Mouse (Mus musculus) myocyte (in vitro differentiated cells): ENCODE results near the gene Gm37240. TPM values are rescaled to one million over a fixed set of nuclear protein-coding genes. Genes with fewer than 3 reads are reported as not detected.

ENCODE experiments used
- H3K27me3 ChIP-seq: one replicate; pipeline ENCODE4 v1.6.1; 2011; ENCODE audit not compliant: control insufficient read depth, insufficient read depth, insufficient read length
- H3K36me3 ChIP-seq: one replicate; pipeline ENCODE4 v1.6.1; 2011; ENCODE audit not compliant: control insufficient read depth, insufficient read depth
- H3K4me2 ChIP-seq: one replicate; pipeline ENCODE4 v1.6.1; 2011; ENCODE audit warnings: low read depth, control low read depth
- H3K4me3 ChIP-seq: one replicate; pipeline ENCODE4 v1.5.1; 2011; ENCODE audit warnings: mild to moderate bottlenecking, control low read depth, moderate library complexity
- H3K79me2 ChIP-seq: one replicate; pipeline ENCODE4 v1.6.1; 2011; ENCODE audit not compliant: control insufficient read depth, insufficient read depth
- H3ac ChIP-seq: one replicate; pipeline ENCODE4 v1.6.1; 2011; ENCODE audit not compliant: control insufficient read depth, insufficient read length
- CEBPB ChIP-seq: IDR thresholded peaks from 2 replicates; pipeline ENCODE4 v1.6.1; 2011; ENCODE audit warnings: mild to moderate bottlenecking, moderate library complexity; ENCODE audit not compliant: poor library complexity, insufficient read depth, severe bottlenecking
- E2F4 ChIP-seq: IDR thresholded peaks from one replicate; pipeline ENCODE4 v1.6.1; 2011; ENCODE audit warnings: mild to moderate bottlenecking, control low read depth, moderate library complexity; ENCODE audit not compliant: insufficient read depth
- MAX ChIP-seq: IDR thresholded peaks from one replicate; pipeline ENCODE4 v1.6.1; 2011; ENCODE audit warnings: low read depth, mild to moderate bottlenecking, control low read depth
- MYOD1 ChIP-seq, 3 experiments: IDR thresholded peaks; one replicate each; pipeline ENCODE4 v1.6.1; 2011; ENCODE audit warnings: control low read depth in 2 of 3, low read depth in 2 of 3, mild to moderate bottlenecking in 2 of 3, moderate library complexity in 1 of 3; ENCODE audit not compliant: insufficient read length in 2 of 3, control insufficient read depth in 1 of 3
- MYOG ChIP-seq, 3 experiments: IDR thresholded peaks; one replicate each; pipeline ENCODE4 v1.6.1; 2011; ENCODE audit warnings: control low read depth in 2 of 3, low read depth in 2 of 3, mild to moderate bottlenecking in 2 of 3; ENCODE audit not compliant: insufficient read length in 2 of 3, control insufficient read depth in 1 of 3, insufficient read depth in 1 of 3
- POLR2A ChIP-seq: IDR thresholded peaks from one replicate; pipeline ENCODE4 v1.6.1; 2011; ENCODE audit warnings: low read depth, mild to moderate bottlenecking, control low read depth, moderate library complexity; ENCODE audit not compliant: insufficient read length
- POLR2AphosphoS2 ChIP-seq: IDR thresholded peaks from one replicate; pipeline ENCODE4 v1.6.1; 2011; ENCODE audit warnings: low read depth, control low read depth; ENCODE audit not compliant: insufficient read length
- REST ChIP-seq: IDR thresholded peaks from one replicate; pipeline ENCODE4 v1.6.1; 2011; ENCODE audit warnings: mild to moderate bottlenecking, control low read depth, moderate library complexity; ENCODE audit not compliant: insufficient read depth, insufficient read length
- SRF ChIP-seq: IDR thresholded peaks from one replicate; pipeline ENCODE4 v1.6.1; 2011; ENCODE audit warnings: low read depth; ENCODE audit not compliant: control insufficient read depth, insufficient read length
- TCF12 ChIP-seq: IDR thresholded peaks from one replicate; pipeline ENCODE4 v1.6.1; 2011; ENCODE audit warnings: mild to moderate bottlenecking, control low read depth; ENCODE audit not compliant: poor library complexity, insufficient read depth, severe bottlenecking
- TCF3 ChIP-seq: IDR thresholded peaks from one replicate; pipeline ENCODE4 v1.6.1; 2011; ENCODE audit warnings: low read depth, control low read depth; ENCODE audit not compliant: insufficient read length
- USF1 ChIP-seq: IDR thresholded peaks from one replicate; pipeline ENCODE4 v1.6.1; 2011; ENCODE audit warnings: low read depth, mild to moderate bottlenecking, control low read depth, moderate library complexity
- polyA plus RNA-seq: library from polyadenylated mRNA; unstranded; fragments of >200 nt; fragmentation: generic; extraction: Trizol; gene quantifications from one replicate; pipeline ENCODE4 v1.2.1, GENCODE M21; 2012; ENCODE audit warnings: missing spikeins

Gene Gm37240
- polyA plus RNA-seq, 1 experiment = 8.7 TPM

DNA sequence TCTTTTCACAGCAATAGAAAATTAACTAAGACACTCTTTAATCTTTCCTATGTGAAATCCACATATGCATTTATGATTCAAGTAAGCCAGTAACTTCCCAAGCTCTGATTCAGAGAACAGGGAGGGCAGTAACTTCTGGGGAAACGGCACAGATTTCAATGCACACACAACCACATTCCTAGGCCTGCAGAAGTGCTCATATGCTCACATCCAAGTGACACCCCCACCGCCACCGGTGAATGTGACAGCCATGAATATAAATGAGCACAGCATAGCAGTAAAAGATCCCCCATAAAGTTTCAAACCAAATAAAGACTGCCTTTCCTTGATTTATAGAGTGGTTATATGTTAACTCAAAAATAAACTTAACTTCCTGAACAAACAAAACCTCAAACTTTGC, 641.2 kb downstream of the Gm37240 start:
- TF ChIP-seq MYOG (IDR thresholded peaks at IDR 0.05; ENCODE audit: control insufficient read depth in 1 of 3, insufficient read depth in 1 of 3, insufficient read length in 2 of 3, low read depth in 2 of 3) (no peak), MYOD1 (IDR thresholded peaks at IDR 0.05; ENCODE audit: control insufficient read depth in 1 of 3, insufficient read length in 2 of 3, low read depth in 2 of 3) (no peak), POLR2A (no peak), TCF3 (no peak), E2F4 (no peak), TCF12 (no peak), SRF (no peak), REST (no peak), USF1 (no peak), POLR2AphosphoS2 (no peak), CEBPB (no peak), MAX (no peak)
- no peak overlapping the region for H3K4me2 ChIP-seq
- no peaks in the 10 kb centered on the region for H3K79me2 ChIP-seq
- no peaks in the 10 kb centered on the region for H3K27me3 ChIP-seq
- H3K36me3 ChIP-seq = no peaks in the 10 kb centered on the region
- H3K4me3 ChIP-seq = no peak overlapping the region
- H3ac ChIP-seq = no peak overlapping the region

DNA sequence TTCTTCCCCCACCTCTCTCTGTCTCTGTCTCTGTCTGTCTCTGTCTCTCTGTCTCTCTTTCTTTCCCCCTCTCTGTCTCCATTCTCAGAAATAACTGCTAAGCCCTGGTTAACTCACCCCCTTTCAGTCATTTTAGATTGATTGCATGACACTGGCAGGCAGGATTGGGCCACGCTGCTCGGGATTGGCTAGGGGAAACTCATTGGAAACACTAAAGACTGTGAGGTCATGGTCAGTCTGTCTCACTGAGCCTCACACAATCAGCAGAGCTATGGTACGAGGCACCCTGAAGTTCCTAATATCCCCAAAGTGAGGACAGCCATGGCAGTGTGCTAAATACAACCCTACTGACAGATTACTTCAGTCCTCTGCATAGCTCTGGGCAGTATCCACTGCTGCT, 650.8 kb downstream of the Gm37240 start:
- H3K27me3 ChIP-seq = no peaks in the 10 kb centered on the region
- TF ChIP-seq MAX = no peak
- no peak for TF ChIP-seq POLR2A
- no peak for TF ChIP-seq MYOG (IDR thresholded peaks at IDR 0.05; ENCODE audit: control insufficient read depth in 1 of 3, insufficient read depth in 1 of 3, insufficient read length in 2 of 3, low read depth in 2 of 3)
- no peak for TF ChIP-seq TCF3
- TF ChIP-seq SRF = no peak
- no peak for TF ChIP-seq REST
- no peak for TF ChIP-seq USF1
- TF ChIP-seq CEBPB = no peak
- no peak for TF ChIP-seq E2F4
- TF ChIP-seq TCF12 = no peak
- TF ChIP-seq POLR2AphosphoS2 = no peak
- no peak for TF ChIP-seq MYOD1 (IDR thresholded peaks at IDR 0.05; ENCODE audit: control insufficient read depth in 1 of 3, insufficient read length in 2 of 3, low read depth in 2 of 3)
- H3K36me3 ChIP-seq = no peaks in the 10 kb centered on the region
- no peak overlapping the region for H3K4me3 ChIP-seq
- H3K4me2 ChIP-seq = no peak overlapping the region
- no peak overlapping the region for H3ac ChIP-seq
- H3K79me2 ChIP-seq = no peaks in the 10 kb centered on the region

DNA sequence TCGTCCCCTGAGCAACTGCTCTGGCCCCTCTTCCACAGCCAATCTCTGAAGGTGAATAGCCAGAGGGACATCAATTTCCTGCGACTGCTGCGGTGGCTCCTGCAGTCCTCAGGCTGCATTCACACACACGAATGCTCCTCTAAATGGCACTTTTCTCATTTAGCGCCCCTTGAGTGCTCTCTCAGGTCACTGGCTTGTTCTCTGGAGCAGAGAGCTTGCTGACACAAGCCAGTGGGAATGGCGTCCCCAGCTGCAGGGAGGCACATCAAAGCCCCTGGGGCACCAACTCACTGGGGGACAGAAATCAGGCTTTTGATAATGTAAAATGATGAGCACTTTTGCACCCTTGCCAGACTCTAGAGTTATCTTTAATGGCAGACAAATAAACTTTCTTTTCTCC, 654.5 kb downstream of the Gm37240 start:
- Histone ChIP-seq H3ac (no peak overlapping the region), H3K36me3 (no peaks in the 10 kb centered on the region), H3K4me3 (no peak overlapping the region), H3K79me2 (no peaks in the 10 kb centered on the region), H3K4me2 (no peak overlapping the region), H3K27me3 (no peaks in the 10 kb centered on the region)
- no peak for TF ChIP-seq POLR2A
- TF ChIP-seq E2F4 = no peak
- no peak for TF ChIP-seq SRF
- no peak for TF ChIP-seq MYOD1 (IDR thresholded peaks at IDR 0.05; ENCODE audit: control insufficient read depth in 1 of 3, insufficient read length in 2 of 3, low read depth in 2 of 3)
- TF ChIP-seq USF1 = no peak
- TF ChIP-seq REST = no peak
- TF ChIP-seq POLR2AphosphoS2 = no peak
- TF ChIP-seq MAX = no peak

DNA sequence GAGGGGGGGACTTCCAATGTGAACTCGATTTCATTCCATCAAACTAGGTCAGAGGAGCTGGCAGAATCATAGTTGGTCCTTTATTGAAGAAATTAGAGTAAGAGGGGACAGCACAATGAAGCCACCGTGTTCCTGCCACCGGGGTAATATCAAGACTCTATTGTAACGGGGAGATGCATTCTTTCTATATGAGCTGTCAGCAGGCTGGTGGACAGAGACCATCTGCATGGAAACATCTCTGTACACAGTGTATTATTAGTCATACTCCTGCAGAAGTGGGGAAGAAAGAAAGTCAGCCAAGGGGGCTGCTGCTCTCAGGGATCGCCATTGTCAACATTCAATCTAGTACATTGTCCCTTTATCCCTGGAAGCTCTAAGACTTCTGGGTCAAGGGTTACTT, 665.3 kb downstream of the Gm37240 start:
- Histone ChIP-seq H3K79me2 (no peaks in the 10 kb centered on the region), H3K4me3 (no peak overlapping the region), H3K4me2 (no peak overlapping the region), H3ac (no peak overlapping the region), H3K27me3 (no peaks in the 10 kb centered on the region), H3K36me3 (no peaks in the 10 kb centered on the region)
- TF ChIP-seq SRF (no peak), MYOG (IDR thresholded peaks at IDR 0.05; ENCODE audit: control insufficient read depth in 1 of 3, insufficient read depth in 1 of 3, insufficient read length in 2 of 3, low read depth in 2 of 3) (no peak), REST (no peak), E2F4 (no peak), TCF3 (no peak), MAX (no peak), CEBPB (no peak), TCF12 (no peak), MYOD1 (IDR thresholded peaks at IDR 0.05; ENCODE audit: control insufficient read depth in 1 of 3, insufficient read length in 2 of 3, low read depth in 2 of 3) (no peak)

DNA sequence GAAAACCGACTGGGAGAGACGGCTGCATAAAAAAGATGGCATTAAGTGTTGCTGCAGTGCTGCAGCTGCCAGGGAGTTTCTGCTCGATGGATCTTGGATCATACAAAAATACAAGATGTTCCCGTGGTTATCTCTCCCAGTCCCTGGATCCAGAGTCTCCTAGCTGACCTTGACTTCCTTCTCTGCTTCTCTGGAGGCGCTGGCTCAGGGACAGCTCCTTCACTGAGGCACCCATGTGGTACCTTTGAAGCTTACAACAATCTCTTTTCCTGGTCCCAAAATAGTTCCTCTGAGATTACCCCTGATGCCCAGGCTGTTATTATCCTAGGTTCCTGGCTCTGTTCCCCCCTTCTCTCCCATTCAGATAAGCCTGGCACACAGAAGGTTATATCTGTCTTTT, 672.4 kb downstream of the Gm37240 start:
- TF ChIP-seq TCF12 (no peak), MAX (no peak), MYOD1 (IDR thresholded peaks at IDR 0.05; ENCODE audit: control insufficient read depth in 1 of 3, insufficient read length in 2 of 3, low read depth in 2 of 3) (no peak), POLR2AphosphoS2 (no peak), CEBPB (no peak), REST (no peak), USF1 (no peak), SRF (no peak), POLR2A (no peak), MYOG (IDR thresholded peaks at IDR 0.05; ENCODE audit: control insufficient read depth in 1 of 3, insufficient read depth in 1 of 3, insufficient read length in 2 of 3, low read depth in 2 of 3) (no peak), TCF3 (no peak), E2F4 (no peak)
- no peak overlapping the region for H3ac ChIP-seq
- H3K27me3 ChIP-seq = no peaks in the 10 kb centered on the region
- H3K36me3 ChIP-seq = no peaks in the 10 kb centered on the region
- no peaks in the 10 kb centered on the region for H3K79me2 ChIP-seq
- no peak overlapping the region for H3K4me2 ChIP-seq
- no peak overlapping the region for H3K4me3 ChIP-seq
